Mouse (Mus musculus): ENCODE measurements around the gene Olfr839-ps1. TPM values are rescaled to one million over a fixed set of nuclear protein-coding genes. Genes with fewer than 3 reads are reported as not detected.

The Olfr839-ps1 gene
- total RNA-seq (2014; rRNA removed) = not detected in 2 replicates
- not detected in 2 replicates for polyA plus RNA-seq (2015; fragmentation: Nextera tagmentation; extraction: Ambion mirVana)

GRCm38 (mm10) chr9:19177212-19177611 is at the start of gene Olfr839-ps1:
Gene Olfr839-ps1, minus strand, starts transcription at chr9:19177312.
- Histone ChIP-seq H3K27me3 (ENCODE audit: insufficient read depth, low read length) (no peaks in the 10 kb centered on the region), H3K4me2 (ENCODE audit: low read depth) (no peak within 1 kb of the TSS), H3K9me3 (ENCODE audit: low read length) (peaks cover 4% of the 10 kb centered on the region; the same call in 1 of the 2 replicates), H3K4me3 (ENCODE audit: low read depth, low read length) (no peak within 1 kb of the TSS), H3K27ac (ENCODE audit: low read depth, low read length) (no peak within 1 kb of the TSS), H3K4me1 (ENCODE audit: insufficient read depth) (no peaks in the 10 kb centered on the region), H3K36me3 (ENCODE audit: insufficient read depth) (no peaks in the 10 kb centered on the region), H3K9ac (no peak within 1 kb of the TSS)
- ATAC-seq (no peak), DNase-seq (no peak)
- 85% methylated on average over 1 of the region's 1 CpGs for WGBS
- TF ChIP-seq CTCF (IDR thresholded peaks at IDR 0.05; ENCODE audit: low read depth) = no peak

- Histone ChIP-seq H3K4me1 (ENCODE audit: insufficient read depth) (no peaks in the 10 kb centered on the region), H3K4me2 (ENCODE audit: low read depth) (no peak within 1 kb of the TSS), H3K27ac (ENCODE audit: low read depth, low read length) (no peak within 1 kb of the TSS), H3K4me3 (ENCODE audit: low read depth, low read length) (no peak within 1 kb of the TSS), H3K27me3 (ENCODE audit: insufficient read depth, low read length) (no peaks in the 10 kb centered on the region), H3K36me3 (ENCODE audit: insufficient read depth) (no peaks in the 10 kb centered on the region), H3K9ac (no peak within 1 kb of the TSS), H3K9me3 (ENCODE audit: low read length) (no peaks in the 10 kb centered on the region)
- DNase-seq (no peak), ATAC-seq (no peak)
- no peak for TF ChIP-seq CTCF (IDR thresholded peaks at IDR 0.05; ENCODE audit: low read depth)
- WGBS = 81% methylated on average over 1 of the region's 1 CpGs
These were observed 41.1 kb downstream of the Olfr839-ps1 start, which contains the start of gene Olfr837 for GRCm38 (mm10) chr9:19136017-19136416. Gene Olfr837, plus strand, starts transcription at chr9:19136317.

DNA sequence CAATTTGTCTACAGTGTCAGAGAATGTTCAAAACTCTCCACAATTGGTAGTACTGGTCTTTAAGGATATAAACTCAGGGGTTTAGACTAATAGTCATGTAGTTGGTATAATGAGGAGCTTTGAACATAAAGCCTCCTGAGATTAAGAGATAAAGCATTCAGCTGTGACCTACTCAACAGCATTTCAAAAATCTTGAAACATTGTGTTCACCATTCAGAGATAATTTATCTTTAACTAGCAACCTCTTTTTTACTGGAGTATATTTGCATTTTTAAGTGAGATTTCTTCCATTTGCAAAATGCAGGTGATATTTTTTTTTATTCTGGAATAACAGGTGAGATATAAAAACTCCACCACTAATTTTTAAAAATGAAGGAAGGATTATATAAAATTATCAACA is 57.0 kb downstream of the Olfr839-ps1 start, which contains the start of gene Olfr836:
Gene Olfr836 (plus strand): TSS at position 301 of the 400 bp plus-strand sequence.
- Histone ChIP-seq H3K27ac (ENCODE audit: low read depth, low read length) (no peak within 1 kb of the TSS), H3K36me3 (ENCODE audit: insufficient read depth) (no peaks in the 10 kb centered on the region), H3K4me1 (ENCODE audit: insufficient read depth) (no peaks in the 10 kb centered on the region), H3K4me2 (ENCODE audit: low read depth) (no peak within 1 kb of the TSS), H3K9me3 (ENCODE audit: low read length) (no peaks in the 10 kb centered on the region), H3K27me3 (ENCODE audit: insufficient read depth, low read length) (no peaks in the 10 kb centered on the region), H3K4me3 (ENCODE audit: low read depth, low read length) (no peak within 1 kb of the TSS), H3K9ac (no peak within 1 kb of the TSS)
- no peak for TF ChIP-seq CTCF (IDR thresholded peaks at IDR 0.05; ENCODE audit: low read depth)
- DNase-seq = no peak
- no peak for ATAC-seq

Other genes with a start within 250 kb of the Olfr839-ps1 start
- not detected in 2 replicates for gene Olfr832, start 240.2 kb downstream of the Olfr839-ps1 start, total RNA-seq (2014; rRNA removed)
- not detected in 2 replicates for gene Olfr832, start 240.2 kb downstream of the Olfr839-ps1 start, polyA plus RNA-seq (2015; fragmentation: Nextera tagmentation; extraction: Ambion mirVana)
- gene Olfr834, start 189.3 kb downstream of the Olfr839-ps1 start, total RNA-seq (2014; rRNA removed) = not detected in 2 replicates
- gene Olfr834, start 189.3 kb downstream of the Olfr839-ps1 start, polyA plus RNA-seq (2015; fragmentation: Nextera tagmentation; extraction: Ambion mirVana) = not detected in 2 replicates
- not detected in 2 replicates for gene Olfr835, start 144.6 kb downstream of the Olfr839-ps1 start, total RNA-seq (2014; rRNA removed)
- gene Olfr835, start 144.6 kb downstream of the Olfr839-ps1 start, polyA plus RNA-seq (2015; fragmentation: Nextera tagmentation; extraction: Ambion mirVana) = not detected in 2 replicates
- not detected in 2 replicates for gene Olfr836, start 56.9 kb downstream of the Olfr839-ps1 start, total RNA-seq (2014; rRNA removed)
- gene Olfr836, start 56.9 kb downstream of the Olfr839-ps1 start, polyA plus RNA-seq (2015; fragmentation: Nextera tagmentation; extraction: Ambion mirVana) = not detected in 2 replicates
- gene Olfr837, start 41.0 kb downstream of the Olfr839-ps1 start, total RNA-seq (2014; rRNA removed) = not detected in 2 replicates
- not detected in 2 replicates for gene Olfr837, start 41.0 kb downstream of the Olfr839-ps1 start, polyA plus RNA-seq (2015; fragmentation: Nextera tagmentation; extraction: Ambion mirVana)
- gene Olfr843, start 74.7 kb upstream of the Olfr839-ps1 start, total RNA-seq (2014; rRNA removed) = not detected in 2 replicates
- not detected in 2 replicates for gene Olfr843, start 74.7 kb upstream of the Olfr839-ps1 start, polyA plus RNA-seq (2015; fragmentation: Nextera tagmentation; extraction: Ambion mirVana)
- not detected in 2 replicates for gene Olfr844, start 139.0 kb upstream of the Olfr839-ps1 start, total RNA-seq (2014; rRNA removed)
- gene Olfr844, start 139.0 kb upstream of the Olfr839-ps1 start, polyA plus RNA-seq (2015; fragmentation: Nextera tagmentation; extraction: Ambion mirVana) = not detected in 2 replicates
- not detected in 2 replicates for gene Olfr845, start 159.1 kb upstream of the Olfr839-ps1 start, total RNA-seq (2014; rRNA removed)
- gene Olfr845, start 159.1 kb upstream of the Olfr839-ps1 start, polyA plus RNA-seq (2015; fragmentation: Nextera tagmentation; extraction: Ambion mirVana) = not detected in 2 replicates
- gene Olfr846, start 186.7 kb upstream of the Olfr839-ps1 start, total RNA-seq (2014; rRNA removed) = not detected in 2 replicates
- gene Olfr846, start 186.7 kb upstream of the Olfr839-ps1 start, polyA plus RNA-seq (2015; fragmentation: Nextera tagmentation; extraction: Ambion mirVana) = not detected in 2 replicates
- not detected in 2 replicates for gene Olfr847, start 201.4 kb upstream of the Olfr839-ps1 start, total RNA-seq (2014; rRNA removed)
- gene Olfr847, start 201.4 kb upstream of the Olfr839-ps1 start, polyA plus RNA-seq (2015; fragmentation: Nextera tagmentation; extraction: Ambion mirVana) = not detected in 2 replicates

Data from forebrain, postnatal 0 days (tissue).